Mouse (Mus musculus) thymus, postnatal 36 days (tissue): ENCODE measurements around the gene Kif3c.
A peak's percentile ranks its signal among the peaks of the same experiment; 100 is the strongest.

Source experiments
- DNase-seq, 2 experiments: peaks; one replicate each; pipeline ENCODE4 v3.0.0; 2022; ENCODE audit warnings: mixed read lengths in 2 of 2

The Kif3c gene

DNA sequence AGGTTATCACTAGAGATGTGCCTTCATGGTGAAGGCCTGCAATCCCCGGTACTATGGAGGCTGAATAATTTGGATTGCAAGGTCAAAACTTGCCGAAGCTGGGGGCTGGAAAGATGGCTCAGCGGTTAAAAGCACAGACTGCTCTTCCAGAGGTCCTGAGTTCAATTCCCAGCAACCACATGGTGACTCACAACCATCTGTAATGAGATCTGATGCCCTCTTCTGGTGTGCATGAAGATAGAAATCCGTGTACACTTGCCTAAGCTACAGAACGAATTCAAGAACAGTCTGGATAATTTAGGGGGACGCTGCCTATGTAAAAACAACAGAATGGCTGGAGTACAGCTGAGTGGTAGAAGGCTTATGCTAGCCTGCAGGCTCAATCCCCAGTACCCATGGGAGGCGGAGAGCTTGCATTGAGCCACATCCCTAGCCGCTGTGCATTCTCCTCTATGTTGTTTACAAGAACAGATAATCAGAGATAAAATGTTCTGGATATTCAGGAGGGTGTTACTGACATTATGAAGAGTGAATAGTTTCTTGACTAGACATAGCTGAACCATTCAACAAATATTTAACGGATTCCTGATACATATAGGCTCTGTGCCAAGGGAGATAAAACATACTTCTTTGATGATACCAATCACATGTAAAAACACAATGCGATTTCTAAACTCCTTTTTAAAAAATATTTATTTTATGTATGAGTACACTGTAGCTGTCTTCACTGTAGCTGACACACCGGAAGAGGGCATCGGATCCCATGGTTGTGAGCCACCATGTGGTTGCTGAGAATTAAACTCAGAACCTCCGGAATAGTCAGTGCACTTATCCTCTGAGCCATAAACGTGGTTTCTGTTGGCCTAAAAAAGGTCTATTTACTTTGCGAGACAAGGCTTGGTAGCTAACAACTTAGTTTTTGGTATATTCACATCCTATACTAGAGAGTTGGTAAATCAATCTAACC lies 60.7 kb downstream of the Kif3c start:
- DNase-seq: peak; percentile 17 to 41

DNA sequence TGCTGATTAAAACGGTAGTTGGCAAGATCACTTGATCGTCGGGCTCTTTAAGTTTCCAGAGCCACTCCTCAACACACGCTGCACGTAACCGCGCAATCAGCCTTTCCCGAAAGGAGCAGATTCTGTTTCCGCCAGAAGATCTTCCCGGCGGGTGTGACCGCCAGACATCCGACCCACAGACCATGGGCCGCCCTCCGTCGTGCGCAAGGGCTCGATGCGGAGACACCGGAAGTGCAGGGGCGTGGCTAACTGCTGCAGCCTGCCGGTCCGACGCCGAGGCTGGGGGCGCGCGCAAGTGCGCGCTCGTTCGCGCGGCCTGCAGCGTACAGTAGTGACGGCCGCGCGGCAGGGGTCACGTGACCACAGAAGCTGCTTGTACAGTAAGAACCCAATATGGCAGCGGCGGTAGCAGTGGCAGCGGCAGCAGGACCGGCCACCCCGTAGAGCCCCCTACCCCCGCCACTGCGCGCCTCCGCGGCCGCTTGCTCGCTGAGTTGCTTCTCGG lies 61.6 kb downstream of the Kif3c start, which contains the start of gene Asxl2:
Asxl2 (plus strand) TSS at position 328 of the 505 bp plus-strand sequence.
- peak; percentile 98 to 99 for DNase-seq

- DNase-seq: peak; percentile 78 to 83
These were observed 62.3 kb downstream of the Kif3c start for GRCm38 (mm10) chr12:3427067-3427889.

DNA sequence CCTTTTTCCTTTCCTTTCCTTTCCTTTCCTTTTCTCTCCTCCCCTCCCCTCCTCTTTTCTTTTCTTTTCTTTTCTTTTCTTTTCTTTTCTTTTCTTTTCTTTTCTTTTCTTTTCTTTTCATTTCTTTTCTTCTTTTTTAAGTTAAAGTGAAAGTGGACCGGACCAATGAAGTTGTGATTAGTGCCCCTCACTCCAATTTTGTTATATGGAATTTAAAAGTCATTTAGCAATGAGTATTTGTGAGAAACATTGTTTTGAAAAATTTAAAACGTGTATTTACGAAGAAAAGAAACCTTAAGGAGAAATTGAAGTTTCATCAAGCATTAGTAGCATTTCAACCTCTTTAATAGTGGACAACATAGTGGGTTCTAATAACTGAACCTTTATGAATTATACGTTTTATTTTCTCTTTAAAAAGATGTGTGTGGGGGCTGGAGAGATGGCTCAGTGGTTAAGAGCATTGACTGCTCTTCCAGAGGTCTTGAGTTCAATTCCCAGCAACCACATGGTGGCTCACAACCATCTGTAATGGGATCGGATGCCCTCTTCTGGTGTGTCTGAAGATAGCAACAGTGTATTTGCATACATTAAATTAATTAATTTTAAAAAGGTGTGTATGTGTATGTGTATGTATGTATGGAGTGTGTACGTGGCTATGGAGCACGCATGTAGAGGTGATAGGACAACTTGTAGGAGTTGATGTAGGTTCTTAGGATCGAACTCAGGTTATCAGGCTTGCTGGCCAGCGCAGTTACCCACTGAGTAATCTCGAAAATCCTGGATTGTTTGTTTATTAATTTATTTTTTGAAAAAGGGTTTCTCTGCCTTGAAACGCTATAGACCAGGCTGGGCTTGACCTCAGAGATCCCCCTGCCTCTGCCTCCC lies 63.2 kb downstream of the Kif3c start:
- no peak for DNase-seq

DNA sequence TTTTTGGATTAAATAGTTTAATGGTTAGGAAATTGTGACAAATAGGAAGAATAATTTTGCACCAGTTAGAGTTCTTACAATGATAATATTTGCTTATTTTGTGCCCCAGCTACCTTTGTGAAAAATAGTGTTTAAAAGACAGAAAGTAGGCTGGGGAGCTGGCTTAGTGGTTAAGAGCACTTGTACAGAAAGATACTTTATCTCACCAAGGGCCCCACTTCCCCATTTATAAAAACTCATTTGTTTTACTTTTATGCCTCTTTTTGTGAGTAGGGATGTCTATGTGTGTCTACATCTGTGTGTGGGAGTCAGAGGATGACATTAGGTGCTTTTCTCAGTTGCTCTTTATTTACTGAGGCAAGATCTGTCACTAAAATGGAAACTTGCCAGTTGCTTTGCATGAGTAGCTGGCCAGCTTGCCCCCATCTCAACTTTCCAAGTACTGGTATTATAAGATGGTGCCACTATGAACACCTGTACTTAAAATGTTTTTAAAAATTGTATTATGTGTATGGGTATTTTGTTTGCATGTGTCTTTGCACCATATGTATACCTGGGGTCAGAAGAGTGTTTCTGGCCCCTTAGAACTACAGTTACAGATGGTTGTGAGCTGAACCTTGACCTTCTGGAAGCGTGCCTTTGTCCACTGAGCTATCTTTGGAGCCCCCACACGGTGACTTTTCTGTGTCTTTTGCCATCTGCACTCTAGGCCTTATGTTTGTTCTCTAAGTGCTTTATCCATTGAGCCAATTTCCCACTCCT lies 64.9 kb downstream of the Kif3c start:
- no peak for DNase-seq

GRCm38 (mm10) chr12:3430443-3430753 lies 65.5 kb downstream of the Kif3c start:
- DNase-seq: no peak

DNA sequence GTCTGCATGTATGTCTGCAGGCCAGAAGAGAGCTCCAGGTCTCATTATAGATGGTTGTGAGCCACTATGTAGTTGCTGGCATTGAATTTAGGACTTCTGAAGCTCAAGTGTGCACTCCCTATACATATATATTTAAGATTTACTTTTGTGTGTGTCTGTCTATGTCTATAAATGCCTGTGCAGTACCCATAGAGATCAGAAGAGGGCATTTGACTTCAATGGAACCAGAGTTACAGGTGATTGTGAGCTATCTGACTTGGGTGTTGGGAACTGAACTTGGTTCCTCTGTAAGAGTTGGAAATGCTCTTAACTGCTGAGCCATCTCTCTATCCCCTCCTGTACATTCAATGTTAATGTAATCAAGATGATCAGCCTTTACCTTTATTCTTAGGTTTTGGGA lies 66.1 kb downstream of the Kif3c start:
- DNase-seq: no peak

GRCm38 (mm10) chr12:3433736-3434135 lies 68.8 kb downstream of the Kif3c start:
- no peak for DNase-seq

DNA sequence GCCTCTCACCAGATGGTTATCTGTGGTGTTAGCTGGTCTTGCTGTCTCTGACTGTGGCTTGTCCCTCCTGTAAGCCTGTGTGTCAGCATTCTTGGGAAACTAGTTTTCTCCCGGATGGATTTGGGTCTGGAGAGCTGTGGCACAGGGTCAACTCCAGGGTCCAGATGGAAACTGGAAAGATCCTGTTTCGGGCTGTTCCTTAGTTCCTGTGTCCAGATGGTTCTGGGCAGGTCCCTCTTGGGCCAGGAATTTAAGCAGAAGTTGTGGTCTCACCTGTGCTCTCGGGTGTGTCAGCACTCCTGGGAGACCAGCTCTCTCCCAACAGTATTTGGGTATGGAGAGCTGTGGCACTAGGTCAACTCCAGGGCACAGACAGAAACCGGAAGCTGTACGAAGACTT lies 71.5 kb downstream of the Kif3c start:
- DNase-seq: no peak

DNA sequence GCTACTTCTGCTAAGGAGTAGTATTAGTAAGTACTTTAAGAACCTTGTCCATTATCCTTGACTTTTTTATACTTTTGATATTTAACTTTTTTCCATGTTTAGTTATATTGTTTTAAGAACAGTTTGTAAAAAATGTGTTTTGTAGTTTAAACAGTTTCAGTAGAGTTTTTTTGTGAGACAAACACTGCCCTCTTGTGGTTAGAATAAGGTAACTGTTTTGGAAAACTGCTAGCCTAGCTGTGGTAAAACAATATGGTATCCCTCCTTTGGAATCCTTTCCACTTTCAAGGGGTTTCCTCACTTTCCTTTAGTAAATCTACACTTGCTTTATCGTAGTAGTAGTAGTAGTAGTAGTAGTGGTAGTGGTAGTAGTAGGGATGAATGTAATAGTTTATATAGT lies 72.9 kb downstream of the Kif3c start:
- DNase-seq: no peak

DNA sequence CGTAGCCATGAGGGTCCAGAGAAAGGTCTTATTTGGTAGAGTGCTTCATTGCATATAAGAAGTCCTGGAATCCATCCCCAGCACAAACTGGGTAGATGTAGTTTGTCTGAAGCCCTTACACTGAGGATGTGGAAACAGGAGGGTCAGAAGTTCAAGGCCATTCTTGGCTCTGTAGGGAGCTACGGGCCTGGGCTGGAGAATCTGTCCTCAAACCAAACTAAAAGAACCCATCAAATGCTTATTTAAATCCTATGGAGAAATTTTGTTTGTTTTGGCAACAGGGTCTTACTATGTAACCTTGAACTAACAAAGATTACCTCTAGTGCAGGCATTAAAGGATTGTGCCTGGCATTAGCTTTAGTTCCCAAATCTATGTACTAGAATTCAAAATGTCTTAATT lies 76.0 kb downstream of the Kif3c start:
- no peak for DNase-seq

GRCm38 (mm10) chr12:3441361-3441760 lies 76.4 kb downstream of the Kif3c start:
- no peak for DNase-seq

DNA sequence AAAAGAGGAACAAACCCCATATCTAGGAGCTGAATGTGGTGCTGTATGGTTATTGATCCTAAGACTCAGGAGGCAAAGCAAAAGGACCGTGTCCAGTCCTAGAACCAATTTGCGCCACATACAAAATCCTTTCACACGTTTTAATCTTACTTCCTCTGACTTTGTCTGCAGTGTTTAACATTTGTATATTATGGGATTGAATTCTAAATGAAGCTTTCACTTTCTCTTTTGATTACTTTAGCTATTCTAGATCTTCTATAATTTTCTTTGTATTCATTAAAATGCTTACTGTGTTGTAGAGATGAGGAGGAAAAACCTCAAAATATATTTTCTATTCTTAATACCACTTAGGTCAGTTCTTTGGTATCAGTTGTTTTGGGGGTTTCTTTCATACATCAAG lies 88.6 kb downstream of the Kif3c start:
- no peak for DNase-seq
